Mouse (Mus musculus) heart, postnatal 10 days (tissue): ENCODE data around the gene Tmem214. TPM values are rescaled to one million over a fixed set of nuclear protein-coding genes. Genes with fewer than 3 reads are reported as not detected.

ENCODE experiments used
- total RNA-seq, 2 experiments: library from RNA; stranded (reverse); gene quantifications; 2 replicates each; pipeline ENCODE4 v1.2.3; 2021

Gene Tmem214
- total RNA-seq, 2 experiments from 2014 or later = 48.9 TPM

Other genes with a start within 250 kb of the Tmem214 start
- 10 to 100 TPM; 42.1 to 45.4 TPM for gene Slc35f6, start 220.1 kb upstream of the Tmem214 start, total RNA-seq
- gene Cenpa, start 201.2 kb upstream of the Tmem214 start, total RNA-seq = 10 to 100 TPM; 85.5 to 86.1 TPM
- gene Dpysl5, start 156.4 kb upstream of the Tmem214 start, total RNA-seq = under 1 TPM; 0.77 to 0.87 TPM
- gene Mapre3, start 53.4 kb upstream of the Tmem214 start, total RNA-seq = 10 to 100 TPM; 24.8 to 26.5 TPM
- gene Agbl5, start 20.7 kb downstream of the Tmem214 start, total RNA-seq = 1 to 10 TPM; 9.4 to 9.7 TPM
- 100 to 1,000 TPM; 162 to 178 TPM for gene Ost4, start 39.8 kb downstream of the Tmem214 start, total RNA-seq
- 10 to 100 TPM; 68.4 to 76.3 TPM for gene Emilin1, start 45.4 kb downstream of the Tmem214 start, total RNA-seq
- gene Khk, start 53.4 kb downstream of the Tmem214 start, total RNA-seq = 10 to 100 TPM in 1 of 2 experiments, 1 to 10 TPM in 1; 9.5 to 12.7 TPM
- under 1 TPM; 0.60 to 0.64 TPM for gene Cgref1, start 77.6 kb downstream of the Tmem214 start, total RNA-seq
- 10 to 100 TPM; 64.9 to 71.3 TPM for gene Preb, start 92.3 kb downstream of the Tmem214 start, total RNA-seq
- under 1 TPM; 0.15 to 0.53 TPM for gene Tcf23, start 100.7 kb downstream of the Tmem214 start, total RNA-seq
- 10 to 100 TPM; 62.7 to 64.1 TPM for gene Atraid, start 180.3 kb downstream of the Tmem214 start, total RNA-seq
- 1 to 10 TPM; 4.7 to 4.8 TPM for gene Slc5a6, start 180.9 kb downstream of the Tmem214 start, total RNA-seq
- 10 to 100 TPM; 19.1 to 21.7 TPM for gene Cad, start 186.8 kb downstream of the Tmem214 start, total RNA-seq
- not detected for gene Dnajc5g, start 238.3 kb downstream of the Tmem214 start, total RNA-seq
- under 1 TPM in 1 of 2 experiments, not detected in 1; 0.25 TPM for gene Slc30a3, start 240.2 kb downstream of the Tmem214 start, total RNA-seq
- gene Trim54, start 248.7 kb downstream of the Tmem214 start, total RNA-seq = 10 to 100 TPM; 67.3 to 78.0 TPM